Mouse (Mus musculus) ES-Bruce4 (cell line): ENCODE results near the gene Med10.

ENCODE experiments used
- CTCF ChIP-seq: IDR thresholded peaks from one replicate; pipeline ENCODE4 v1.8.1; 2011; ENCODE audit warnings: low read depth, low read length
- EP300 ChIP-seq: IDR thresholded peaks from 2 replicates; pipeline ENCODE4 v1.6.1; 2011; ENCODE audit warnings: low read depth, low read length; ENCODE audit not compliant: insufficient read depth
- POLR2A ChIP-seq: IDR thresholded peaks from one replicate; pipeline ENCODE4 v1.8.1; 2011; ENCODE audit warnings: low read length; ENCODE audit not compliant: insufficient read depth

DNA sequence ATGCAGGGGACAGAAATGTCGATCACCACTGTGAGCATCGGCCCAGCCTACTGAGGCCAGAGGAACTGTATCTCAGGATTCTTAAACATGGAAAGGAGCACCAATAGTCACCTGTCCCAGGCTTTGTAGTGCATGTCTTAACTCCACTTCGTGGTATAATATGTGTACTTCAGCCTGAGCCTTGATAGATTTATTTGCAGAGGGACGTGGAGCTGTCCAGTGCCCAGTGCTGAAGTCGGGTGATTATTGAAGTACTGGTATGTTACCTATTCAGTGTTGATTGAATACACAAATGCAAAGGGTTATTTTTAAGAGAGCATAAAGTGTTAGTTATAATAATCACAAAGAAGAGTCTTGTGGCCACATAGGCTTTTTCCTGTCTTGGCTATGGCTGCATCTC lies 50.1 kb downstream of the Med10 start:
- no peak for TF ChIP-seq CTCF
- no peak for TF ChIP-seq POLR2A
- TF ChIP-seq EP300: no peak
